Mouse (Mus musculus) MN1 (cell line): ENCODE data around the gene AL607142.1.

Source experiments
- DNase-seq: peaks from one replicate; pipeline ENCODE4 v3.0.0-alpha.2; 2016; ENCODE audit warnings: low spot score

AL607142.1 gene

GRCm38 (mm10) chr4:120064696-120065095 is at the start of gene AL607142.1:
TSS of gene AL607142.1 (plus strand) at chr4:120064996.
- no peak for DNase-seq

- DNase-seq: no peak
Observed at GRCm38 (mm10) chr4:120018426-120018825, 46.4 kb upstream of the AL607142.1 start.

GRCm38 (mm10) chr4:120022392-120022791 is 42.4 kb upstream of the AL607142.1 start:
- DNase-seq: no peak

GRCm38 (mm10) chr4:120023221-120023840 is 41.5 kb upstream of the AL607142.1 start:
- DNase-seq: no peak

- no peak for DNase-seq
Observed at GRCm38 (mm10) chr4:120024071-120024470, 40.7 kb upstream of the AL607142.1 start.

- no peak for DNase-seq
Observed at GRCm38 (mm10) chr4:120027671-120028070, 37.1 kb upstream of the AL607142.1 start.

GRCm38 (mm10) chr4:120029937-120030336 is 34.9 kb upstream of the AL607142.1 start:
- DNase-seq: no peak

GRCm38 (mm10) chr4:120032320-120032983 is 32.3 kb upstream of the AL607142.1 start:
- peak; percentile 67 for DNase-seq

- DNase-seq: no peak
Observed at GRCm38 (mm10) chr4:120032984-120033355, 31.8 kb upstream of the AL607142.1 start.

GRCm38 (mm10) chr4:120036294-120036693 is 28.5 kb upstream of the AL607142.1 start:
- no peak for DNase-seq

- DNase-seq: no peak
Observed at GRCm38 (mm10) chr4:120037007-120037406, 27.8 kb upstream of the AL607142.1 start.

- DNase-seq: no peak
Observed at GRCm38 (mm10) chr4:120041520-120041919, 23.3 kb upstream of the AL607142.1 start.

GRCm38 (mm10) chr4:120042480-120042879 is 22.3 kb upstream of the AL607142.1 start:
- DNase-seq: no peak

- DNase-seq: no peak
Observed at GRCm38 (mm10) chr4:120044612-120045011, 20.2 kb upstream of the AL607142.1 start.

GRCm38 (mm10) chr4:120045131-120045537 is 19.7 kb upstream of the AL607142.1 start:
- peak; percentile 64 for DNase-seq

- no peak for DNase-seq
Observed at GRCm38 (mm10) chr4:120045871-120046270, 18.9 kb upstream of the AL607142.1 start.

GRCm38 (mm10) chr4:120047060-120047459 is 17.7 kb upstream of the AL607142.1 start:
- DNase-seq: peak; percentile 16

- DNase-seq: no peak
Observed at GRCm38 (mm10) chr4:120048274-120048673, 16.5 kb upstream of the AL607142.1 start.

- no peak for DNase-seq
Observed at GRCm38 (mm10) chr4:120049857-120050256, 14.9 kb upstream of the AL607142.1 start.

- DNase-seq: no peak
Observed at GRCm38 (mm10) chr4:120052481-120052880, 12.3 kb upstream of the AL607142.1 start.

GRCm38 (mm10) chr4:120053026-120054005 is 11.5 kb upstream of the AL607142.1 start:
- DNase-seq: no peak

- no peak for DNase-seq
Observed at GRCm38 (mm10) chr4:120054145-120054544, 10.7 kb upstream of the AL607142.1 start.

GRCm38 (mm10) chr4:120056451-120056850 is 8.3 kb upstream of the AL607142.1 start:
- DNase-seq: no peak
